Mouse (Mus musculus): Measurements from ENCODE around the gene Rnf17. TPM values are rescaled to one million over a fixed set of nuclear protein-coding genes. Genes with fewer than 3 reads are reported as not detected.

Gene Rnf17
- polyA plus RNA-seq, 1 experiment = 0.05 TPM

DNA sequence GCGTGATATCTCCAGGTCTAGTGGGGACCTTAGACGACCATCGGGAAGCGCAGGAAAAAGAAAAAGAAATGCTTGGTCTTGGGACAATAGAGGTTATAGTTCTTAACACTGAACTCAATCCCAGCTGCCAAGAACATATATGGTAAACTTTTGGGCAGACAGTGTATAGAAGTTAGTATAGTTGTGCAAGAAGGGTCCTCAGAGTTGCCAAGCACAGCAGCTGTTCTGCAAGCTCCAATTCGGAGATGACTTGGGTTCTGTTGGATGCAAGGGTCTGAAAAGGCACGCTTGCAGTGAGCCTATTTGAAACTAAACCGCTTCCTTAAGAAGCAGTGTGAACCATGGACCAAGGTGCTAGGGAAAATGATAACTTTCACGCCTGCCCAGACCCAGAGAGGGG lies 37.1 kb upstream of the Rnf17 start:
- Histone ChIP-seq H3K4me1 (ENCODE audit: control insufficient read depth, insufficient read depth, low read length) (no peaks in the 10 kb centered on the region; the same call in 1 of the 2 replicates), H3K4me3 (ENCODE audit: insufficient read depth, low read depth, low read length) (0 out of 2 replicates have a peak overlapping the region, but pooled peaks have one; percentile 6)
- 25% methylated on average over 8 of the region's 8 CpGs for WGBS

GRCm38 (mm10) chr14:56366712-56367111 lies 35.7 kb upstream of the Rnf17 start:
- H3K27ac ChIP-seq (ENCODE audit: insufficient read depth, low read depth, low read length) = no peak overlapping the region
- no peaks in the 10 kb centered on the region for H3K36me3 ChIP-seq (ENCODE audit: control insufficient read depth, insufficient read depth, low read length)
- no peaks in the 10 kb centered on the region for H3K27me3 ChIP-seq (replicated peaks; ENCODE audit: control insufficient read depth, insufficient read depth, low read length)
- peak; percentile 75 for DNase-seq
- H3K4me3 ChIP-seq (ENCODE audit: insufficient read depth, low read depth, low read length) = no peak overlapping the region
- no peaks in the 10 kb centered on the region; the same call in 1 of the 2 replicates for H3K4me1 ChIP-seq (ENCODE audit: control insufficient read depth, insufficient read depth, low read length)
- whole genome bisulfite sequencing = 9% methylated on average over 15 of the region's 15 CpGs
- no peak for TF ChIP-seq POLR2A (IDR thresholded peaks at IDR 0.05; ENCODE audit: low read depth, low read length)
- no peak for TF ChIP-seq CTCF (conservative IDR thresholded peaks at IDR 0.05; ENCODE audit: insufficient read depth, insufficient read length, low read depth, low read length)

More for the DNA sequence above, 37.1 kb upstream of the Rnf17 start:
- Histone ChIP-seq H3K27ac (ENCODE audit: insufficient read depth, low read depth, low read length) (no peak overlapping the region), H3K27me3 (replicated peaks; ENCODE audit: control insufficient read depth, insufficient read depth, low read length) (no peaks in the 10 kb centered on the region), H3K36me3 (ENCODE audit: control insufficient read depth, insufficient read depth, low read length) (no peaks in the 10 kb centered on the region)
- DNase-seq = no peak
- no peak for TF ChIP-seq POLR2A (IDR thresholded peaks at IDR 0.05; ENCODE audit: low read depth, low read length)
- no peak for TF ChIP-seq CTCF (conservative IDR thresholded peaks at IDR 0.05; ENCODE audit: insufficient read depth, insufficient read length, low read depth, low read length)

- no peak for DNase-seq
- TF ChIP-seq POLR2A (IDR thresholded peaks at IDR 0.05; ENCODE audit: low read depth, low read length) (no peak), CTCF (conservative IDR thresholded peaks at IDR 0.05; ENCODE audit: insufficient read depth, insufficient read length, low read depth, low read length) (peak; percentile 30)
- Histone ChIP-seq H3K4me1 (ENCODE audit: control insufficient read depth, insufficient read depth, low read length) (no peaks in the 10 kb centered on the region; the same call in 1 of the 2 replicates), H3K27ac (ENCODE audit: insufficient read depth, low read depth, low read length) (no peak overlapping the region), H3K36me3 (ENCODE audit: control insufficient read depth, insufficient read depth, low read length) (no peaks in the 10 kb centered on the region), H3K4me3 (ENCODE audit: insufficient read depth, low read depth, low read length) (no peak overlapping the region), H3K27me3 (replicated peaks; ENCODE audit: control insufficient read depth, insufficient read depth, low read length) (no peaks in the 10 kb centered on the region)
- WGBS = 54% methylated on average over 3 of the region's 3 CpGs
Measured at GRCm38 (mm10) chr14:56368834-56369233, 33.5 kb upstream of the Rnf17 start.

GRCm38 (mm10) chr14:56375731-56376130 lies 26.6 kb upstream of the Rnf17 start:
- Histone ChIP-seq H3K36me3 (ENCODE audit: control insufficient read depth, insufficient read depth, low read length) (no peaks in the 10 kb centered on the region), H3K4me3 (ENCODE audit: insufficient read depth, low read depth, low read length) (no peak overlapping the region), H3K27me3 (replicated peaks; ENCODE audit: control insufficient read depth, insufficient read depth, low read length) (no peaks in the 10 kb centered on the region), H3K4me1 (ENCODE audit: control insufficient read depth, insufficient read depth, low read length) (no peaks in the 10 kb centered on the region), H3K27ac (ENCODE audit: insufficient read depth, low read depth, low read length) (no peak overlapping the region)
- peak; percentile 82 for DNase-seq
- 2% methylated on average over 6 of the region's 6 CpGs for WGBS
- TF ChIP-seq CTCF (conservative IDR thresholded peaks at IDR 0.05; ENCODE audit: insufficient read depth, insufficient read length, low read depth, low read length) (peak; percentile 90), POLR2A (IDR thresholded peaks at IDR 0.05; ENCODE audit: low read depth, low read length) (no peak)

DNA sequence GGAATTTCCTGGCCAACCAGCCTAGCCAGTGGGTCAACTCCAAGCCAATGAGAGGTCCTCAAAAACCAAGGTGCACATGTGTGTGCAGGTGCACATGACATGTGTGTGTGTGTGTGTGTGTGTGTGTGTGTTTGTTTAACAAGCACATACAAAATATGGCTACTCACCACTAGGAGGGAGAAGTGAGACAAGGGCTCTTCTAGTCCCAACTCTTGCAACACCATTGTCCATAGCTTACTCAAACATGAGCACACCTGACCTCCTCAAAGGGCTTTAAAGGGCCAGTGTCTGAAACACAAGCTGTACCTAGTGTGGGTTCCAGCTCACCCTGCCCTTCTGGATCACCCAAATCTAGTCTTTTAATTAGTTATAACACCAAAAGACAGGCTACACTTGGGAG lies 24.6 kb upstream of the Rnf17 start:
- TF ChIP-seq CTCF (conservative IDR thresholded peaks at IDR 0.05; ENCODE audit: insufficient read depth, insufficient read length, low read depth, low read length) (no peak), POLR2A (IDR thresholded peaks at IDR 0.05; ENCODE audit: low read depth, low read length) (no peak)
- H3K36me3 ChIP-seq (ENCODE audit: control insufficient read depth, insufficient read depth, low read length) = no peaks in the 10 kb centered on the region
- no peaks in the 10 kb centered on the region for H3K4me1 ChIP-seq (ENCODE audit: control insufficient read depth, insufficient read depth, low read length)
- no peak for DNase-seq
- no peak overlapping the region for H3K4me3 ChIP-seq (ENCODE audit: insufficient read depth, low read depth, low read length)
- H3K27me3 ChIP-seq (replicated peaks; ENCODE audit: control insufficient read depth, insufficient read depth, low read length) = no peaks in the 10 kb centered on the region
- no peak overlapping the region for H3K27ac ChIP-seq (ENCODE audit: insufficient read depth, low read depth, low read length)

DNA sequence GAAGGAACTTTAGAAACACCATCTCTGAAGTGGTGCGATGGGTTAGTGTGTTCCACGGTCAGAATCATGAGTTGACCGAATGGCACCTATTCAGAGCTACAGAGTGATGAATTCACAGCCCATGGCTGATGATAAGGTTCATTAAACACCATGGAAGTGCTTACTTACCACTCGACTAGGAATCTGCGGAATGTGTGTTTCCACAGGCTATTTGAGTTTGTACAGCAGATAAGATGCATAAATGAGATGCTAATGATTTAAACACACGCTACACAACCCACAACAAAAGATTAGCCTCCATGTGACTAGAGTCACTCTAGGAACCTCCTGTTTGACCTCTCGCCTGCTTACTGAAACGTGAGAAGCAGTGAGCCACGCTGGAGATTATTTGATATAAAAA lies 23.0 kb upstream of the Rnf17 start:
- Histone ChIP-seq H3K27ac (ENCODE audit: insufficient read depth, low read depth, low read length) (no peak overlapping the region), H3K4me1 (ENCODE audit: control insufficient read depth, insufficient read depth, low read length) (no peaks in the 10 kb centered on the region), H3K4me3 (ENCODE audit: insufficient read depth, low read depth, low read length) (no peak overlapping the region), H3K36me3 (ENCODE audit: control insufficient read depth, insufficient read depth, low read length) (no peaks in the 10 kb centered on the region), H3K27me3 (replicated peaks; ENCODE audit: control insufficient read depth, insufficient read depth, low read length) (no peaks in the 10 kb centered on the region)
- TF ChIP-seq CTCF (conservative IDR thresholded peaks at IDR 0.05; ENCODE audit: insufficient read depth, insufficient read length, low read depth, low read length) = no peak
- no peak for TF ChIP-seq POLR2A (IDR thresholded peaks at IDR 0.05; ENCODE audit: low read depth, low read length)
- DNase-seq = peak; percentile 37
- WGBS = 34% methylated on average over 9 of the region's 9 CpGs

- no peaks in the 10 kb centered on the region for H3K27me3 ChIP-seq (replicated peaks; ENCODE audit: control insufficient read depth, insufficient read depth, low read length)
- 56% methylated on average over 4 of the region's 4 CpGs for WGBS
Measured at GRCm38 (mm10) chr14:56382366-56382765, 20.0 kb upstream of the Rnf17 start.

More at GRCm38 (mm10) chr14:56382366-56382765, 20.0 kb upstream of the Rnf17 start:
- no peaks in the 10 kb centered on the region for H3K4me1 ChIP-seq (ENCODE audit: control insufficient read depth, insufficient read depth, low read length)
- peak; percentile 59 for DNase-seq
- H3K36me3 ChIP-seq (ENCODE audit: control insufficient read depth, insufficient read depth, low read length) = no peaks in the 10 kb centered on the region
- H3K27ac ChIP-seq (ENCODE audit: insufficient read depth, low read depth, low read length) = no peak overlapping the region
- H3K4me3 ChIP-seq (ENCODE audit: insufficient read depth, low read depth, low read length) = no peak overlapping the region
- TF ChIP-seq CTCF (conservative IDR thresholded peaks at IDR 0.05; ENCODE audit: insufficient read depth, insufficient read length, low read depth, low read length) (no peak), POLR2A (IDR thresholded peaks at IDR 0.05; ENCODE audit: low read depth, low read length) (no peak)

Measured in kidney, adult 2 months (tissue).